Mouse (Mus musculus) E14TG2a.4 (cell line): ENCODE measurements around the gene Plek2.
A peak's percentile ranks its signal among the peaks of the same experiment; 100 is the strongest.

Source experiments
- H3K27me3 ChIP-seq: 2 replicates; pipeline ENCODE4 v1.6.1; 2014; ENCODE audit warnings: low read length, control low read depth; ENCODE audit not compliant: insufficient read depth
- H3K36me3 ChIP-seq: 2 replicates; pipeline ENCODE4 v1.6.1; 2014; ENCODE audit warnings: low read length, control low read depth; ENCODE audit not compliant: insufficient read depth
- H3K4me1 ChIP-seq: replicated peaks from 2 replicates; pipeline ENCODE4 v1.6.1; 2014; ENCODE audit warnings: low read depth, low read length, control low read depth
- H3K4me3 ChIP-seq: replicated peaks from 2 replicates; pipeline ENCODE4 v1.5.1; 2014; ENCODE audit warnings: mild to moderate bottlenecking, low read length
- H3K9me3 ChIP-seq: 2 replicates; pipeline ENCODE4 v1.6.1; 2014; ENCODE audit warnings: low read length, control low read depth
- CTCF ChIP-seq: conservative IDR thresholded peaks from 2 replicates; pipeline ENCODE4 v1.5.1; 2014; ENCODE audit warnings: low read length
- NANOG ChIP-seq: IDR thresholded peaks from 2 replicates; pipeline ENCODE4 v1.6.1; 2014; ENCODE audit warnings: borderline replicate concordance, low read length, mixed read lengths
- POU5F1 ChIP-seq: IDR thresholded peaks from 2 replicates; pipeline ENCODE4 v1.6.1; 2014; ENCODE audit warnings: low read length, borderline replicate concordance

Plek2 gene

DNA sequence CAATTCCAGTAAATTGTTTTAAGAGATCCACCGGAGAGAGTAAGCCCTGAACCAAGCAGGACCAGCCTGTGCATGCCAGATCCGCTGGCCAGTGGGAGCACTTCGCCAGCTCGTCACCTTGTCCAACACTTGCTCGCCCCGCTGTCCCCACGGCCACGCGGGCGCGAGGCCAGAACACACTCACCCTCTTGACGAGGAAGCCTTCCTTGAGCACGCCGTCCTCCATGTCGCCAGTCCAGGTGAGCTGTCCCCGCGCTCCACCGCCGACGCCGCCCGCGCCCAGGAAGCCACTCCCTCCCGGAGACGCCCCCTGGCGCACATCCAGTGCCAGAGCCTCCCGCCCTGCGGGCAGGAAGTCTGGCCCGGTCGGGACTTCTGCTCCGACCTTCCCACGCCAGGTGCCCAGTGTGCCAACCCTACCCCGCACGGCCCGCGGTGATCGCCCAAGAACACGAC lies at the start of gene Plek2:
TSS of gene Plek2 (minus strand) at position 258 of the 456 bp plus-strand sequence.
- Histone ChIP-seq H3K36me3 (no peaks in the 10 kb centered on the region), H3K4me3 (peak within 1 kb of the TSS; percentile 74), H3K27me3 (peaks cover 46% of the 10 kb centered on the region), H3K9me3 (peaks cover 13% of the 10 kb centered on the region), H3K4me1 (peaks cover 34% of the 10 kb centered on the region)
- no peak for TF ChIP-seq NANOG
- TF ChIP-seq POU5F1: no peak

DNA sequence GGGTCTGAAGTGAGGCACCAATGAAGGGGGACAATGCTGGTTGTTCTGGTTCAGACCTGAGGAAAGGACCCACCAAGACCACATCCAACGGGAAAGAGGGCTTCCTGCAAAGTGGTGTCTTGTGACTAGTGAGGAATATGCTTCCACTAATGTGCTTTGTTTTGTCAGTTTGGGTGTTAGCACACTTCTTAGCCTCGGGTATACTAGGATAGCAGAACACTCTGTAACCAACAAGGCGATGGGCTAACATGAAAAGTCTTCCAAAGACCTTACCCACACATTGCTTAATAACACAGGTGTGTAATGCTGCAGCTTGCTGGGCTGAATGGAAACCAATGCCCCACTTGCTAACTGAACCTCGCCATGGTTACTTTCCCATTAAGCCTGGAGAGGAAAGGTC lies 49.6 kb upstream of the Plek2 start:
- no peaks in the 10 kb centered on the region for H3K4me1 ChIP-seq
- peaks cover 8% of the 10 kb centered on the region; the same call in 1 of the 2 replicates for H3K27me3 ChIP-seq
- peaks cover 7% of the 10 kb centered on the region; the same call in 1 of the 2 replicates for H3K9me3 ChIP-seq
- no peak overlapping the region for H3K4me3 ChIP-seq
- no peaks in the 10 kb centered on the region for H3K36me3 ChIP-seq
- no peak for TF ChIP-seq POU5F1

DNA sequence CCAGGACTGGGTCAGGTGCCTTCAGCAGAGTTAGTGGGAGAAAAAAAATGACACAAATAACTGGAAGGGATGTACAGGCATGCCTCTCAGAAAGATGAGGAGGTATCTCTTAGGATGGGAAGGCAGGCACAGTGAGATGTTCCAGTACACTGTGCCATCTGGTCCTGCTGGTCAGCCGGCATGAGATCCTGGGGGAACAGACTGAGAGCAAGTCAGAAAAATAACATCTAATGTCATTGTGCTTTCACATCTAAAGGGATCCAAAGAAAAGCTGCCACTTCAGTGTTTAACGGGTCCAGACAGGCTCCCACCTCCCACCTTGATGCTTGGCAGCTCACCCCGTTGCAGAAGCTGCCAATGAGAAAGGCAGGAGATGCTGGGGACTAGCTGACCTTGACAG lies 45.7 kb upstream of the Plek2 start:
- H3K36me3 ChIP-seq: no peaks in the 10 kb centered on the region
- peaks cover 8% of the 10 kb centered on the region; the same call in 1 of the 2 replicates for H3K27me3 ChIP-seq
- H3K9me3 ChIP-seq: peaks cover 7% of the 10 kb centered on the region; the same call in 1 of the 2 replicates
- H3K4me3 ChIP-seq: no peak overlapping the region
- H3K4me1 ChIP-seq: no peaks in the 10 kb centered on the region
- no peak for TF ChIP-seq CTCF
- no peak for TF ChIP-seq NANOG
- no peak for TF ChIP-seq POU5F1

DNA sequence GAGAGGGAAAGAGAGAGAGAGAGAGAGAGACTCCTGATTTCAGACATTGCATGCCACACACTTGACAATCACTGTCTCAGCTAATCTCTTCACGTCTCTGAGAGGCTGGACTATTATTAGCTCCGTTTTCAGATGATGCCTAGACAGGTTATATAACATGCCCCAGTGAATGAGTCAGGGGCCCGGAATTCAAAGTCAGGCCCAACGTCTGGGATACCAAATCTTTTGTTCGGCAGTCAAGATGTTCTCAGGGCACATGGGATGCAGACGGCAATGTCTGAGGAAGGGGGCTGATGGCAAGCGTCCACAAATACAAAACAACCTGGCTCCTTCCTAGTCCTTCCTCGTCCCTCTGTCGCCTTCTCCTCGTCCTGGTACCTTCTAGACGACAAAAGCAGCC lies 45.3 kb upstream of the Plek2 start:
- no peak overlapping the region for H3K4me3 ChIP-seq
- H3K27me3 ChIP-seq: peaks cover 8% of the 10 kb centered on the region; the same call in 1 of the 2 replicates
- H3K4me1 ChIP-seq: no peaks in the 10 kb centered on the region
- TF ChIP-seq CTCF (no peak), NANOG (no peak), POU5F1 (no peak)
- peaks cover 5% of the 10 kb centered on the region; the same call in 1 of the 2 replicates for H3K9me3 ChIP-seq
- H3K36me3 ChIP-seq: no peaks in the 10 kb centered on the region

DNA sequence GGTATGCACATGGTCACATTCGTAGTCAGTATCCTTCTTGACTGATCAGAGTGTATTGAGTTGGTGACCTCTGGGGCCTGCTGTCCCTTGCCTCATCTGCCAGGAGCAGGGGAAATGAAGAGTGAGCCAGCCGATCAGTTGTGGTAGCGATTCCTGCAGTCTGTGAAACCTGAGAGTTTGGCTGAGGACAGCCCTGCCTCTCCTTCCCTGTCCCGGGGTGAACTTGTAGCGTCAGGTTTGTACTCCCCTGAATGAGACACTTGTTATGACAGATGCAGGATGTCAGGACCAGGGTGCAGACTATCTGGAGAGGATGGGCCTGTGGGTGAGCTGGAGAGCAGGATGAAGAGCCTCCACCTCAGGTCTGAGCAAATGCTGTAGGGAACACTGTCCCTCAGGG lies 40.9 kb upstream of the Plek2 start:
- H3K9me3 ChIP-seq: no peaks in the 10 kb centered on the region
- no peaks in the 10 kb centered on the region for H3K4me1 ChIP-seq
- H3K4me3 ChIP-seq: no peak overlapping the region
- H3K36me3 ChIP-seq: no peaks in the 10 kb centered on the region
- peaks cover 6% of the 10 kb centered on the region; the same call in 1 of the 2 replicates for H3K27me3 ChIP-seq
- no peak for TF ChIP-seq POU5F1

DNA sequence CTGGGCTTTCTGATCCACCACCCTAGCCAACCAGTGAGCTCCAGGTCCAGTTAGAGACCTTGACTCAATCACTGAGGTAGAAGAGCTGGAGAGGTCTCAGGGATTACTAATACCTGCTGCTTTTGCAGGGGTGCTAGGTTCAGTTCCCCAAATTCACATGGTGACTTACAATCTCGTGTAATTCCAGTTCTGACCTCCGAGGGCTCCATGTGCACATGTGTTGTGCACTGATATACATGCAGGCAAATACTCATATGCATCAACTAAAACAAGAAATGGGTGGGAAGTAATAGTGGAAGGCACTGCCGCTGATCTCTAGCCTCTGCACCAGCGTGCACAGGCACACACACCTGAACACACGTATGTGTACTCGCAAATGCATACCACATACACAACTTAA lies 40.4 kb upstream of the Plek2 start:
- peaks cover 6% of the 10 kb centered on the region; the same call in 1 of the 2 replicates for H3K27me3 ChIP-seq
- no peaks in the 10 kb centered on the region for H3K9me3 ChIP-seq
- H3K4me3 ChIP-seq: no peak overlapping the region
- H3K36me3 ChIP-seq: no peaks in the 10 kb centered on the region
- no peaks in the 10 kb centered on the region for H3K4me1 ChIP-seq
- TF ChIP-seq NANOG (no peak), POU5F1 (no peak), CTCF (no peak)

DNA sequence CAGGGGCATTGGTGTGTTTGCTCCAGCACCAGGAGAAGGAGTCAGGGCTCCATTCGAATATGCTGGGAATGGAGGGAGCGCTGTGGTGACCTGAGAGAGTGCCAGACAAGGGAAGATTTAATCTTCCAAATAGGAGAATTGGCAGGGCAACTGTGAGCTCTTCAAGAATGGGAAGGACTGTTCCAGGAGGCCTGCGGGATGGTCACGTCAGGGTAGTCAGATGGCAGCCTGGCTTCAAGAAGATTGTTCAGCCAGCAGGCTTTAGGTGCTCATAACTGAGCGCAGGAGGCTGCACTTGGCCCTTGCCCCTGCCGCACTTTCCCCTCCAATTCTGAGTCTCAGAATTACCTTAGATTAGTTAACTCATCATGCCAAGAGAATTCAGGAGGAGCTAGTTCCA lies 36.2 kb upstream of the Plek2 start:
- TF ChIP-seq CTCF (no peak), NANOG (no peak), POU5F1 (no peak)
- Histone ChIP-seq H3K4me3 (no peak overlapping the region), H3K36me3 (no peaks in the 10 kb centered on the region), H3K9me3 (no peaks in the 10 kb centered on the region), H3K4me1 (peaks cover 3% of the 10 kb centered on the region; the same call in 1 of the 2 replicates), H3K27me3 (peaks cover 11% of the 10 kb centered on the region; the same call in 1 of the 2 replicates)

DNA sequence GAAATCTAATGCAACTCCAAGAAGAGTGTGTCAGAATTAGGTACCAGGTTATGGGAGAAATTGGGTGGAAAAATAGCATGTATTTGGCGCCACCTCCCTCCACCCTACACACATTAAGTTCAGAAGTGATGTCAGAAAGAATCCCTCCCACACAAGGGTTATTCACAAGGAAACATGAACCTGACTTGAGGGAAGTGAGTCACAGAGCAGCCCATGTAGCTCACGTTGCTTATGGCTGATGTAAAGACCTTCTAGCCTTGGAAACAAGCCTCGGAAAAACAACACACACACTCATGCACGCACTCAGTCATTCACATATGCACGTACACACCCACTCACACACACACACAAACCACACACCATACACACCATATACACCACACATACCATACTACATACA lies 33.3 kb upstream of the Plek2 start:
- H3K36me3 ChIP-seq: no peaks in the 10 kb centered on the region
- TF ChIP-seq CTCF (no peak), POU5F1 (no peak), NANOG (no peak)
- peaks cover 5% of the 10 kb centered on the region; the same call in 1 of the 2 replicates for H3K4me1 ChIP-seq
- H3K4me3 ChIP-seq: no peak overlapping the region
- 0 out of 2 replicates have a peak, but pooled peaks cover 5% of the 10 kb centered on the region for H3K27me3 ChIP-seq
- H3K9me3 ChIP-seq: no peaks in the 10 kb centered on the region

DNA sequence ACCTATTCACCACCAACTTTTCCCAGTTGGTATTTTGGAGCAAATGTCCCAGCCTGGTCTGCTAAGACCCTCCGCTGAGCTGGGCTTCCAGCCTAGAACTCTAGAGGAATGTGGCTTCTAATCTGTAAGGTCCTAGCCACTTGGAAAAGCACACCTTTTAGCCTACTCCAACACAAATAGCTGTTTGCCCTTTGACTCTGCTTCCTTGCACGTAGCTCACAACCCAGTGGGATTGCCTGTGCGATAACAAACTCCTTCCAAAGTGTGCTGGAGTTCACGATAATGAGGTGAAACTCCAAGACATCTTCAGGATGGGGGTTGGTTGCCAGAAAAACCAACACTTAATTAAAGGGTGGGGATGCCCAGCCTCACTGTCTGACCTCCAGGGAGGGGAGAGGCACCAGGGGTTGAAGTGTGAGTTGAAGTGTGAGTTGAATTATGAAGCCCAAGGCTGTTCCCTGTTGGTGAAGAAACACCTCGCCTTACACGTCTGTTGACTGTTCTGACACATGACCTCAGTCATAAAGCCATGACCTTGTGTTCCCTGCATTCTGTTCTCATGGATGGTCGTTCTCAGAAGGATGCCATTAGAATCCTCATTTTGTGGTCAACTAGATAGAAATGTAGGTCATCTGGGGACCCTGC lies 32.8 kb upstream of the Plek2 start:
- peaks cover 5% of the 10 kb centered on the region; the same call in 1 of the 2 replicates for H3K4me1 ChIP-seq
- H3K27me3 ChIP-seq: 0 out of 2 replicates have a peak, but pooled peaks cover 5% of the 10 kb centered on the region
- H3K36me3 ChIP-seq: no peaks in the 10 kb centered on the region
- H3K9me3 ChIP-seq: no peaks in the 10 kb centered on the region
- TF ChIP-seq CTCF (no peak), POU5F1 (no peak), NANOG (no peak)
- no peak overlapping the region for H3K4me3 ChIP-seq
